Mouse (Mus musculus) layer of hippocampus, adult 18-20 months (tissue): Measurements from ENCODE around the gene Rpl13a. TPM values are rescaled to one million over a fixed set of nuclear protein-coding genes. Genes with fewer than 3 reads are reported as not detected.
A peak's percentile ranks its signal among the peaks of the same experiment; 100 is the strongest.
"Not testable (repeated sequence)": the region's sequence is repeated elsewhere in the genome, so short reads cannot be mapped to it uniquely, and the experiment has no call there.

ENCODE experiments used
- DNase-seq, 2 experiments: peaks; one replicate each; pipeline ENCODE4 v3.0.0; 2022; ENCODE audit warnings: low spot score in 2 of 2
- total RNA-seq, 2 experiments: library from RNA; stranded (reverse); gene quantifications; 2 replicates each; pipeline ENCODE4 v1.2.3; 2021

Gene Rpl13a
- total RNA-seq, 2 experiments from 2014 or later, result 866 to 870 TPM

DNA sequence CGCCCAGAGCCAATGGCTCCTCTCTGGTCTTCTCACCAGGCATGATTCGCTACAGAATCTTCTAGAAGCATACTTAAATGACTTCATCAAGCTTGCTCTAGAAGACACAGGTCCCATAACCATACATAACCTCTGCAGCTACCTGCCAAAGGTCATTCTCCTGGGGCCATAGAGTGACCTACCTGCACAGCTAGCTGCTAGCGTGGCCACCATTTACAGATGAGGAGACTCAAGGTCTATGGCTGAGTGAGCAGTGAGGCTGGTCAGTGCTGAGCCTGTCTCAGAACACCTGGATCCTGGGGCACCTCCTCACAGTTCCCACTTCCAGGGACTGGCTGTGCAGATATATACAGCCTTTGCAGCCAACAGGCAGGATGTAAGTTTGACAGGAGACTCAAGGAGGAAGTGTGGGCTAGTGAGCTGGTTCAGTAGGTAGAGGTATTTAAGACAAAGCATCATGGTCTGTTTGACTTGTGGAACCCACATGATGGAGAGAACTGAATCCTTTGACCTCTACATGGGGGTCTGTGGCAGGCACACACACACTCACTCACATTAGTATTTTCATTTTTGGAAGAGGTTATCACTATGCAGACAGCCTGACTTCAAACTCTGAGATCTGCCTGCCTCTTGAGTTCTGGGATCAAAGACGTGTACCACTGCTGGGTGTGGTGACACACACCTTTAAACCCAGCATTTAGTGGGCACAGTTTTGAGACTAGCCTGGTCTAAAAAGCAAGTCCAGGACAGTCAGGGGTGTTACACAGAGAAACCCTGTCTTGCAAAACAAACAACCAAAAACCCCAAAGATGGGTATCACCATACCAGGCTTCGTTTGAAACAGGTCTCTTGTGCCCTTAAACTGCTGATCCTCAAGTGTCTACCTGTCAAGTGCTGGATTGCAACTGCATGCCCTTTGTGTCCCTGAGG, 8.5 kb downstream of the Rpl13a start:
- DNase-seq, result no peak

DNA sequence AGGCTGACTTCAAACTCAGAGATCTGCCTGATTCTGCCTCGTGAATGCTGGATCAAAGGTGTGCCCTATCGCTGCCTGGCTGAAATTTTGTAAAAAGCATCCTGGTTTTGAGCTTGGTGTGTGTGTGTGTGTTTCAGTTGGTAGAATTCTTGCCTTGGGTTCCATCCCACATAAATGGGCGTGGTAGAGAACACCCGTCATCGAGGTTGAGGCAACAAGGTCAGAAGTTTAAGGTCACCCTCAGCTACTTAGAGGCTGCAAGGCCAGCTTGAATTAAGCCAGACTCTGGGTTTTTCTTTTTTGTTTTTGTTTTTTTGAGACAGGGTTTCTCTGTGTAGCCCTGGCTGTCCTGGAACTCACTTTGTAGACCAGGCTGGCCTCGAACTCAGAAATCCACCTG, 10.2 kb downstream of the Rpl13a start:
- no peak for DNase-seq

DNA sequence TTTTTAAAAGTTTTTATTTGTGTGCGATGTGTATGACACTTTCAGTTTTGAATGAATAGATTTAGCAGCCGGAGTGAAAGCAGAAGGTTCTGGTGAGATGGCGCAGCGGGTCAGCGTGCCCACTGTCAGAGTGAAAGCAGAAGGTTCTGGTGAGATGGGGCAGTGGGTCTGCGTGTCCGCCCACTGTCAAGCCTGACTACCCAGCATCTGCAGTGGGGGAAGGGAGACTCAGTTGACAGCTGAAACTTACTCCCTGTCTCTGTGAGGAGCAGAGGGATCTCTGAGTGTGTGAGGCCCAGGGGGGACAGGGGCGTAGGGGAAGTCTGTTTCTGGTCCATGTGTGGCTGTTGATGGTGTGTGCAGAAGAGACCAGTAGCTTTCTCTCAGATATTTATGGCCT, 11.0 kb downstream of the Rpl13a start:
- DNase-seq, result no peak

DNA sequence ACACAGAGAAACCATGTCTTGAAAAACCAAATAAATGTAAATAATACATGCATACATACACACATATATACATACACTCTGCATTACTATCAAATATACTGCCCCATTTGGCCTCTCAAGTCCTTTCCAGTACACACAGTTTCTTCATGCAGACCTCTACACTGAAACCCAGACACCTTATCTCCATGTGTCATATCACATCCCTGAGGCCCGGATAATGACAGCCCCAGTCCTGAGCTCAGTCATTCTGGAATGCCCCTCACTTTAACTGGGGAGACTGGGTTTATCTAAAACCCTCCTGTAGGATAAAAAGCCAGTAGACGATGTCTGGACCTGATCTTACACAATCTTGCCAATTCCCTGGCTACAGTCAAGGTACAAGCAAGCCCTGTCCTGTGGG, 15.1 kb downstream of the Rpl13a start:
- DNase-seq, result no peak

DNA sequence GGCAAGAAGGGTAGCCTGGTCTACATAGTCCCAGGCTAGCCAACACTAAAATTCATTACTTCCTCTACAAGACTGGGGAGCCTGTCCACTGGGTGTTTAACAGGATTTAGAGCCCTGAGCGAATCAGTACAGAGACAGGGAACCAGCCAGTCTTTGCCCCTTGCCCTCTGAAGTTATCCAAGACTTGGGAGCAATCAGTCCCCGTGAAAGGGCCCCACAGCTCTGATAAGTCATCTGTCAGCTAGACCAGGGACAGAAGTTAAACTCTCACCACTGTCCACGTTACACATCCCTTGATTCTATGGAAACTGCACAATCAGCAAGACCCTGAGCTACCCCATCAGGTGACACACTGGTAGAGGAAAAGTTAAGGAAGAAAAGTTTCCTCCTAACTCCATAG, 16.0 kb downstream of the Rpl13a start:
- no peak for DNase-seq

DNA sequence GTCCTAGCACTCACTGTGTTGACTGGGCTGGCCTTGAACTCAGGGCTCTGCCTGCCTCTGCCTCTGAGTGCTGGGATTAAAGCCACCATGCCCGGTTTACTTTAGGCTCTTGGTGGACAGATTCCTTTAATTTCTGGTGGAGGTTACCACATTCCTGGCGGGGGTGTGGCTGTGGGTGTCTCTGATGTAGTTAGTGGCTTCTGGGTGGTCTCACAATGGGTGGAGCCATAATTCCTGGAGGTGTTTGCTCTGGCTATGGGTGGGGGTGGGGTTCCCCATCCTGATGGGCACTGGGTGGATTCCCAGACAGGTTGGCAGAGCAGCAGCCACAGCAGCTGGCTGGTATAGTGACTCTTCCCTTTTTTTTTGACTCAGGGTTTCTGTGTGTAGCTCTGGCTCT, 16.6 kb downstream of the Rpl13a start:
- DNase-seq, result no peak

DNA sequence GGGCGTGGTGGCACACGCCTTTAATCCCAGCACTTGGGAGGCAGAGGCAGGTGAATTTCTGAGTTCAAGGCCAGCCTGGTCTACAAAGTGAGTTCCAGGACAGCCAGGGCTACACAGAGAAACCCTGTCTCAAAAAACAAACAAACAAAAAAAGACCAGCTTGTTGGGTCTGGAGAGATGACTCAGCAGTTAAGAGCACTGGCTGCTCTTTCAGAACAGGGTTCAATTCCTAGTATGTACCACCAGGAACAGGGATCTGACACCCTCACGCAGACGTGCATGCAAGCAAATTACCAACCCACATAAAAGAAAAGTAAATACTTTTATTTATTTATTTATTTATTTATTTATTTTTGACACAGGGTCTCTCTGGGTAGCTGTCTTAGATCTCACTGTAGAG, 18.5 kb downstream of the Rpl13a start:
- DNase-seq, result not testable (repeated sequence)

DNA sequence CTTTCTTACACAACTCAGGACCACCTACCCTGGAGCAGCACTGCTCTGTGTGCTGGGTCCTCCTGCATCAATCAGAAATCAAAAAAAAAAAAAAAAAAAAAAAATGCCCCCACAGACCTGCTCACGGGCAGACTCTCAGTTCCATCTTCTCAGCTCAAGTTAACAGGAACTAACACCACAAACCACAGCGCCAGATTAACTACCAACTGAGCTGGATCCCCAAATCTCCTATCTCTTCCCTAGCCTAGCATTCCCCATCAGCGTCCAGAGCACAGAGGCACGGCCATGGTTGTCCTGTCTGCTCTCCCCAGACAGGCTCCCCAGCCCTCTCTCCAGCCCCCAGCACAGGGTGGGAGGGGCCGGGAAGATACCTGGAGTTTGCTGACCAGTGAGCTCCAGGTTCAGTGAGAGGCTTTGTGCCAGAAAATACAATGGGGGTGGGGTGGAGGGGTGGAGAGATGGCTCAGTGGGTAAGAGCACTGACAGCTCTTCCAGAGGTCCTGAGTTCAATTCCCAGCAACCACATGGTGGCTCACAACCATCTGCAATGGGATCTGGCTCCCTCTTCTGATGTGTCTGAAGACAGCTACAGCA, 21.4 kb downstream of the Rpl13a start:
- no peak for DNase-seq

DNA sequence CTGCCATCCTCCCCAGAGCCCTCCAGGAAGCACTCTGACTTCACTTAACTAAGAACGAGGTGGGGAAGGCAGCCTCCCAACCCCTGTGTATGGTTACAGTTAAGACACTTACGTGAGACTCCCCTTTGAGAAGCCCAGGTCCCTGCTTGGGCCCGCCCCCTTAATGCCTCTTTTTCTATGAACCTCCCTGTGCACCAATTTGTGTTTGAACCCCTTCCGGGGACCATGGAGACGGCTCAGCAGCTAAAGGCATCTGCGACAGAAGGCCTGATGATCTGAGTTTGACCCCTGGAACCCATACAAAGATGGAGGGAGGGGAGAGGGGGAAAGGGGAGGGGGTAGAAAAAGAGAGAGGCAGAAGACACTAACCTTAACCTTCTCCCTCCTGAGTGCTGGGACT, 22.1 kb downstream of the Rpl13a start:
- DNase-seq, result no peak

DNA sequence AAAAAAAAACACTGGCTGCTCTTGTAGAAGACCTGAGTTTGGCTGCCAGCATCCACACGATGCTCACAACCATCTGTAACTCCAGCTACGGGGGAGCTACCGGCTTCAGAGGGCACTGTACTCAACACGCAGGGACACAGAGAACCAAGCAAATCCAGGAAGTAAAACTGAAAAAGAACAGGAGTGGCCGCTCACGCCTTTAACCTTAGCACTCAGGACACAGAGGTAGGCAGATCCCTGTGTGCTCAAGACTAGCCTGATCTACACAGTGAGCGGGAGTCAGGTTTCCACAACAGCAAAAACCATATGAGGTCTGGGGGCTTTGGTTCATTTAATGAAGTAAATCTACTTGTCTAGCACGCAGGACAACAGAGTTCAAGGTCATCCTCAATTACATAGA, 23.1 kb downstream of the Rpl13a start:
- DNase-seq, result no peak

DNA sequence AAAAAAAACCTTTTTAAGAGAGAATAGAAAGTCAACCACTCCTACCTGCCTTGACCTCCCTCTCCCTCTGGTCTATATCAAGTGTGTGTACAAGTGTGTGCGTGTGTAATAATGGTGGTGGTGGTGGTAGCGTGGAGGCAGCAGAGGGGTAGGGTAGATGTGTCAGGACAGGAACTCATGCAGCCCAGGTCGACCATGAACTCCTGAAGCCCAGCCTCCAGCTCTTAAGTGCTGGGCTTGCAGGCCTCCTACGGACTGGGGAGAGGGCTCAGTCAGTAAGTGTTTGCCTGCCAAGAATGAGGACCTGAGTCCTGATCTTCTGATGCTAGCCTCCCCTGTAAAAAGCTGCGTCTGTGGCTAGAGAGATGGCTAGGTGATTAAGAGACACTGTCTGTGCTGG, 23.6 kb downstream of the Rpl13a start:
- DNase-seq, result no peak

DNA sequence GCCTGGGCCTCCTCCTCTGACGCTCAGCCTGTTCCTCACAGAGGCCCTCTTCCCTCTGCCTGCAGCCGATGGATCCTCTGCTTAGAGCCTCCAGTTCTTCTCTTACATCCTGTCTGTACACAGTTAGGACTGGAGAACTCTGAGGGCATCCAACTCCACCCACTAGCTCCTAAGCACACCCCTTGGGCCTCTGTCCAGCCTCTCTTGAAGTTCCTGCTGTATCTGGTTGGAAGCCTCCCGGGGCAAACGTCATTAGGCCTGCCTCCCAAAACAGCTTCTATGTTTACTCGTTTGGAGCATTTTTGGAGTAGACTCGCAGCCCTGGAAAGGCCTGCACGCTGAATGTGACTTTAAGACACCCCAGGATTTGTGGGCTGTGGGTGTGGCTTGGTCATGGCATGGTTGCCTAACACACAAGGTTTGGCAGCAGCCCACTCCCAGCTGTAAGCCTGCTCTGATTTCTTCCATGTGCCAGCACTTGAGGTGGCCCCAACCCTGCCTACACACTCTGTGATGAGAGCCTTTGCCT, 24.8 kb downstream of the Rpl13a start, which contains the start of gene Fcgrt:
TSS of gene Fcgrt (minus strand) at position 200 of the 529 bp plus-strand sequence.
- peak in 1 of 2 experiments; percentile 37 for DNase-seq

DNA sequence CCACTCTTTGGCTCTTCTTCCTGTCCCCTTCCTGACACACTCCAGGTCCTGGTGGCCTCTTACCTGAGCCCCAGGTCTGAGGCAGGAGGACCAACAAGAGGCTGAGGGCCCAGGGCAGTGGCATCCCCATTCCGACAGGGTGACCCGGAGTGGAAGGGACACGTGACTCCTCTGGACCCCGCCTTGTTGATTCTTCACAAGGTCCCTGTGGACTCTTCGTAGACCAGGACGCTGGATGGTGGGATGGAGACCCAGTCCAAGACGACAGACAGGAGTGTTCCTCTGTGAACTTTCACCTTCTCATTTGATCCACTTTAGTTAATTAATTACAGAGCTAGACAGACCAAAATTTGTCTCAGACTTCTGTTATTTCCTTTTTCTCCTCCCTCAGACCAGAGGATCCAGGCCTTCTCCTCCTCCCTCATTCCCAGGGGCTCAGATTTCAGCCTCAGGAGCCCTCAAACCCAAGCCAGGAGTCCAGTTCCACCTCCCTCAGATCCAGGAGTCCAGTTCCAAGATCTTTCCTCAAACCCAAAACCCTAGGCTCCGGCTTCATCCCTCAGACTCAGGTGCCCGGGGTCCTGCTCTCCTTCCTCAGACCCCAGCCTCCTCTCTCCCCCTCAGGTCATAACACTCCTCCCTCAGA, 25.5 kb downstream of the Rpl13a start:
- no peak for DNase-seq

DNA sequence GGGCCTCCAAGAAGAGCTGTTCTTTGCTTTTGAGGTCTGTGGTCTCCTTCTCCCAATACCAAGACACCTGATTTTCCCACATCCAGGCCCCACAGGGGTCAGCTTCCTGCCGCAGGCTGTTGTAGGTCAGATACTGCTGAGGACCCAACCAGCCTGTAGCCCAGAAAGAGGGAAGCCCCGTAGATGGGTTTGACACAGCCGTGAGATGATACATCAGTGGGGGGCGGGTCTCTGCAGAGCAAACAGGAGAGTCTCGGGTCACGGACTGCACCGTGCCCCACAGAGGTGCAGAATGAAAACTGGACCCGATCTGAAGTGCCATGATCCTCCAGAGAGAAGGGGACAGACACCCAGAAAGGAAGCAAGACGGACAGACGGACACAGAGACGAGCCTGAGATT, 26.1 kb downstream of the Rpl13a start:
- DNase-seq, result no peak

DNA sequence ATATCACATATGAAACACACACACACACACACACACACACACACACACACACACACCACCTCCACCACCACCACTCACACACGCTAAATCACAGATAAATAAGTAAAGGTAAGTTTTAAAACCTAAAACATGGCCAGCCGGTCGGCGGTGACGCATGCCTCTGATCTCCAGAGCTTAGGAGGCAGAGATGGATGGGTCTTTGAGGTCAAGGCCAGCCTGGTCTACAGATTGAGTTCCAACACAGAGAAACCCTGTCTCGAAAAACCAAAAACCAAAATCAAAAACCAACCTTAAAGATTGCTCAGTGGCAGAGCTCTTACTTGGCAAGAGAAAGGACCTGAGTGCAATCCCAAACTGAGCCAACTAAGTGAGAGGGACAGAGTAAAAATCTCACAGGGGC, 28.5 kb downstream of the Rpl13a start:
- DNase-seq, result no peak

DNA sequence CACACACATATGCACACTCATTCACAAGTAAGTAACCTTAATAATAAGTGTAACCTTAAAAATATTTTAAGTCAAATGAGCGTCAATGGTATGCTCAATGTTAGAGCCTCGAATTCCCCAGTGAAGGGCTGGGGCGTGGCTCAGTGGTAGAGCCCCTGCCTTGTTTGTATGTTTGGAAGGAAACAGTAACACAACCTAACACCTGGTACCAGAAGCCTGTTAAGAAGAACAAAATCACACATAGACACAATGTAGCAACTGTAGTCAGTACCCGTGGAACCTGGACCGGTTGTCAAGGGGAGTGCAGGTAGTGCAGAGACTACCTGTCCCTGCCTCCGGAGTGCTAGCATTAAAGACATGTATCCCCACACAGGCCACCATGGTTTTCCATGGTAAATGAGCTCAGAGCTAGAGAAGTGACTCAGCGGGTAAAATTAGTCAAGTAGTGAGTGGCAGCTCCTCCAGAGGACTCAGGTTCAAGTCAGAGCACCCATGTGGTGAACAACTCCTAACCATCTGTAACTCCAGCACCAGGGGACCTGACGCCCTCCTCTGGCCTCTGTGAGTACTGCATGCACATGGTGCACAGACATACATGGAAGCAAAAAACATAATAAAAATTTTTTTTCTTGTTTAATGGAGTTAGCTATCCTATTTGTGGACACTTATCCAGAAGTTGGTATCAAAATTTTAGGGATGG, 29.9 kb downstream of the Rpl13a start:
- DNase-seq, result no peak

DNA sequence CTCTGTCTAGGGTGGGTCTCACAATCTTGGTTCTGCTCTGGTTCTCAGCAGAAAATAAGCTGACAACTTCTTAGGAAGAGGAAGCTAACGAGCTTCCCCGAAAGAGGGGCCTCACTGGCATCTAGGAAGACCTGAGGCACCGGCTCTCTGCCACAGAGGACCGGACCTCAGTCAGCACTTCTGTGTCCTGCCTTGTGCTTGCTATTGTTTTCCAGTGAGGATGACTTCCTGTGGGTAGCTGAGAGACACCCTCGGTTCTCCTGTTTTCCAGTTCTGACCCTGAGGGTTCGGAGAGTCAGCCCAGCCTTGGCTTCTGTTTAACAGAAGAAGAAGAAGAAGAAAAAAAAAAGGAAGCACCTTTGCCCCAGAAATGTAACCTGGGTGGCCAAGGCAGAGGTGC, 31.1 kb downstream of the Rpl13a start:
- DNase-seq, result no peak

DNA sequence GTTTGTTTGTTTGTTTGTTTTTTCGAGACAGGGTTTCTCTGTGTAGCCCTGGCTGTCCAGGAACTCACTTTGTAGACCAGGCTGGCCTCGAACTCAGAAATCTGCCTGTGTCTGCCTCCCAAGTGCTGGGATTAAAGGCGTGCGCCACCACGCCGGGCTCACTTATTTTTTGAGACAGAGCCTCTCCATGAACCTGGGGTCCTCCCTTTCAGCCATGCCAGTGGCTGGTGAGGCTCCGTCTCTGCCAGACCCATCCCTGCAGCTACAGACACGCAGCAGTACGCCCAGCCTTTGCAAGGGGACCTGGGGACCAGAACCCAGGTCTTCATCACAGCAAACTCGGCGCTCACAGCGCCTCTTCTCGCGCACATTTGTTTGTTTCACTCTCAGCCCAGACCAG, 32.6 kb downstream of the Rpl13a start:
- not testable (repeated sequence) for DNase-seq

DNA sequence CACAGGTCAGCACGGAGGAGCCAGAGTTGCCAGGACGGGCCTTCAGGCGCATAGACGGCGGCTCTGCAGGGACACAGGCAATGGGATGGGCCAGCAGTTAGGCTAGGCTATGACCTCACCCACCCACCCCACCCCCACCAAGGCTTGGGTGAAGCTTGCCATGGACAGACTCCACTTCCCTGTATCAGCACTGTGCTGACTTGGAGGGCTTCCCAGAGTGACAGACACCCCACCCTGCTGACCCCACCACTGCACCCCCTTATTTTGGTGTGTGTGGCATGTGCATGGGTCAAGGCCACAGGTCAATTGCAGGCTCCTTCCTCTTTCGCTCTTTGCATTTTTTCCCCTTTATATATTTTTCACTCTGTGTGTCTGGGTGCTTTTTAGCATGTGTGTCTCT, 33.2 kb downstream of the Rpl13a start:
- DNase-seq, result no peak

DNA sequence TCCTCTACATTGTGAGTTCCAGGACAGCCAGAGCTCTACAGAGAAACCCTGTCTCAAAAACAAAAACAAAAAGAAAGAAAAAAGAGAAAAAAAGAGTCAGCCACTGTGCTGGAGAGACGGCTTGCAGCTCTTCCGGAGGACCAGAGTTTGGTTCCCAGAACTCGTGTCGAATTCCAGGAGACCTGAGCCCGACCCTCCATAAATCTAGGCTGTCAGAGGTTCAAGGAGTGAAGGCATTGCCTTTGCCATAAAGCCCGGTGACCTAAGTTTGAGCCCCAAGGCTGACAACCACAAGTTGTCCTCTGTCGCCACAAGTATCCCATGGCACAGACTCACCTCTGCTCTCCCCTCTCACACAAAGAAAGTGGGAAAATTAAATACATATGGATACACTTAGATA, 34.4 kb downstream of the Rpl13a start:
- no peak for DNase-seq

DNA sequence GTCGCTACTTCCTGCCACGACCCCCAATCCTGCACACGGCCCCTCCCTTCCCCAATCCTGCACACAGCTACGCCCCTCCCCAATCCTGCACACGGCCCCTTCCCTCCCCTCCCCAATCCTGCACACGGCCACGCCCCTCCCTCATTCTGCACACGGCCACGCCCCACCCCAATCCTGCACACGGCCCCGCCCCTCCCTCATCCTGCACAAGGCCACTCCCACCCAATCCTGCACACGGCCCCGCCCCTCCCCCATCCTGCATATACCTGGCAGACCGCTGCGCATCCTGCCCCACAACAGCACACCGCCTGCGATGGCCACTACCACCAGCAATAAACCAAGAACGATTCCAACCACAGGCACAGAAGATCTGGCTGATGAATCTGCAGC, 35.0 kb downstream of the Rpl13a start:
- no peak for DNase-seq
